Mouse (Mus musculus) liver, embryonic 14.5 days (tissue): ENCODE measurements around the gene Kcnip4.

ENCODE experiments used
- CTCF ChIP-seq: IDR thresholded peaks from 2 replicates; pipeline ENCODE4 v1.5.1; 2016; ENCODE audit warnings: antibody characterized with exemption, low read depth, control low read depth
- EP300 ChIP-seq: IDR thresholded peaks from 2 replicates; pipeline ENCODE4 v1.6.1; 2016; ENCODE audit warnings: antibody characterized with exemption, low read depth

- TF ChIP-seq EP300 (no peak), CTCF (no peak)
Observed at GRCm38 (mm10) chr5:49419707-49420106, 105.0 kb downstream of the Kcnip4 start.
